ENCODE assay signal across 17 mouse cellular contexts in the genomic region with DNA sequence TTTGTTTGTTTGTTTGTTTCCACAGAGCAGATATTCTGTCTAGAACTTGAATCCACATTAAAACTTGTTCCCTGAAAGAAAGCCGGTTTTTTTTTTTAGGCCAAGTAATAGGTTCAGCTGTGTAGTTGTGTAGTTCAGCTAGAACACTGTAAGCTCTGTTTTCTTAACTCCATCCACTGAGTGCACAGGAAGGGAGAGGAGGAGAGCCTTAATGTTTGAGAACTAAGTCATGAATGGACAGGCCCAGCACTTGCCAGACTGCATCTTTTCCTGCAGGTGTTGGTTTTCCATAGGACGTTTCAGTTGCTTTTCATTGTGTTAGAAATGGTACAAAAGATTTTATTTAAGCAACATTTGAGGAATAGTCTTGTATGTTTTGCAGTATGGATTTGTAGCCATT.
"Had no signal": no experiment of that assay in that cellular context is flagged by ENCODE, and none has a peak within 500 bp of the region (broad histone marks: within the 10 kb centered on the region; RNA-seq: fewer than 3 reads in every experiment).

No protein-coding gene starts in this region.

- H3K4me2 ChIP-seq: limb, embryonic 12.5 days; limb, embryonic 15.5 days; liver, embryonic 11.5 days; midbrain, embryonic 11.5 days had no signal

- ATAC-seq: liver, postnatal 0 days had no signal

- H3K9me3 ChIP-seq: limb, embryonic 12.5 days; limb, embryonic 15.5 days had no signal

- H3K27me3 ChIP-seq: limb, embryonic 12.5 days; limb, embryonic 15.5 days had no signal

- H3K9ac ChIP-seq: limb, embryonic 12.5 days; limb, embryonic 15.5 days; liver, embryonic 14.5 days; liver, postnatal 0 days had no signal

- H3K27ac ChIP-seq: kidney, postnatal 0 days; limb, embryonic 12.5 days; limb, embryonic 15.5 days; liver, embryonic 14.5 days; stomach, postnatal 0 days had no signal

- H3K4me3 ChIP-seq: limb, embryonic 12.5 days; limb, embryonic 15.5 days had no signal

- H3K36me3 ChIP-seq: limb, embryonic 12.5 days; limb, embryonic 15.5 days had no signal

- DNase-seq: layer of hippocampus, adult 9-11 months; liver, postnatal 0 days; lung, postnatal 4 days; midbrain, embryonic 14.5 days; right cerebral cortex, adult 18-20 months; right cerebral cortex, postnatal 14 days; right cerebral cortex, postnatal 4 days; thymus, adult 2 months; thymus, postnatal 14 days; thymus, postnatal 4 days had no signal
